In genomic region chr16:51675988-51676387, GRCm38 (mm10) we compare ENCODE assay signal across 21 mouse cellular contexts.
DNase-seq lines count a peak whose midpoint lies in the region; ATAC-seq and TF ChIP-seq lines count a peak whose summit lies in the region.
"Had no signal": no experiment of that assay in that cellular context is flagged by ENCODE, and none has a peak within 500 bp of the region (broad histone marks: within the 10 kb centered on the region; RNA-seq: fewer than 3 reads in every experiment).

No protein-coding gene starts in this region.

- no peaks in the 10 kb centered on the region for H3K27me3 ChIP-seq in lung, embryonic 14.5 days (ENCODE audit: insufficient read depth, low read length)
- no peaks in the 10 kb centered on the region for H3K27me3 ChIP-seq in embryonic facial prominence, embryonic 14.5 days (replicated peaks; ENCODE audit: control insufficient read depth, insufficient read depth, low read length)
- H3K27me3 ChIP-seq in limb, embryonic 14.5 days (ENCODE audit: control insufficient read depth, insufficient read depth, low read length) = no peaks in the 10 kb centered on the region
- no peaks in the 10 kb centered on the region for H3K27me3 ChIP-seq in midbrain, embryonic 15.5 days (replicated peaks)
- H3K27me3 ChIP-seq: limb, embryonic 12.5 days; liver, embryonic 15.5 days; midbrain, embryonic 12.5 days had no signal

- intact Hi-C loops in heart, postnatal 25 days (cut with DNase I) = no loop called here

- peak; percentile 59 for DNase-seq in lung, embryonic 14.5 days
- DNase-seq in lung, postnatal 36 days = no peak
- DNase-seq in T-cell, adult 2 months (ENCODE audit: low spot score) = peak; percentile 4
- peak; percentile 32 for DNase-seq in embryonic facial prominence, embryonic 14.5 days (ENCODE audit: low spot score)
- peak; percentile 12 for DNase-seq in limb, embryonic 14.5 days (ENCODE audit: low spot score)
- no peak for DNase-seq in heart, postnatal 25 days (ENCODE audit: low spot score)
- no peak for DNase-seq in left cerebral cortex, adult 18-20 months (ENCODE audit: low spot score in 2 of 2)
- DNase-seq: B cell, adult 2 months; cerebellum, postnatal 14 days; heart, postnatal 14 days; kidney, adult 2 months; spleen, adult 18-20 months; thymus, adult 18-20 months had no signal

- H3K9me3 ChIP-seq in lung, embryonic 14.5 days (ENCODE audit: low read depth, low read length) = no peaks in the 10 kb centered on the region
- H3K9me3 ChIP-seq in embryonic facial prominence, embryonic 14.5 days (ENCODE audit: control insufficient read depth, low read length) = no peaks in the 10 kb centered on the region
- no peaks in the 10 kb centered on the region for H3K9me3 ChIP-seq in limb, embryonic 14.5 days (ENCODE audit: control insufficient read depth, low read length)
- H3K9me3 ChIP-seq in midbrain, embryonic 15.5 days = no peaks in the 10 kb centered on the region
- H3K9me3 ChIP-seq: limb, embryonic 12.5 days; liver, embryonic 15.5 days; midbrain, embryonic 12.5 days had no signal

- H3K36me3 ChIP-seq in lung, embryonic 14.5 days (ENCODE audit: insufficient read depth) = no peaks in the 10 kb centered on the region
- no peaks in the 10 kb centered on the region for H3K36me3 ChIP-seq in embryonic facial prominence, embryonic 14.5 days (ENCODE audit: control insufficient read depth, insufficient read depth, low read length)
- no peaks in the 10 kb centered on the region for H3K36me3 ChIP-seq in limb, embryonic 14.5 days (ENCODE audit: control insufficient read depth, insufficient read depth, low read length)
- H3K36me3 ChIP-seq in midbrain, embryonic 15.5 days (replicated peaks) = no peaks in the 10 kb centered on the region
- H3K36me3 ChIP-seq: G1E; limb, embryonic 12.5 days; liver, embryonic 15.5 days; midbrain, embryonic 12.5 days had no signal

- no peak for TF ChIP-seq POLR2A in limb, embryonic 14.5 days (IDR thresholded peaks at IDR 0.05; ENCODE audit: borderline replicate concordance, extremely low read depth, insufficient read depth, insufficient read length)

- H3K9ac ChIP-seq in lung, embryonic 14.5 days = no peak overlapping the region
- no peak overlapping the region for H3K9ac ChIP-seq in embryonic facial prominence, embryonic 14.5 days (ENCODE audit: low read depth, low read length)
- H3K9ac ChIP-seq in limb, embryonic 14.5 days (ENCODE audit: low read depth, low read length, severe bottlenecking) = no peak overlapping the region
- no peak overlapping the region for H3K9ac ChIP-seq in midbrain, embryonic 15.5 days
- H3K9ac ChIP-seq: limb, embryonic 12.5 days; liver, embryonic 15.5 days; midbrain, embryonic 12.5 days had no signal

- H3K27ac ChIP-seq in lung, embryonic 14.5 days (ENCODE audit: low read depth) = no peak overlapping the region
- H3K27ac ChIP-seq in embryonic facial prominence, embryonic 14.5 days (replicated peaks; ENCODE audit: low read depth, low read length) = no peak overlapping the region
- H3K27ac ChIP-seq in limb, embryonic 14.5 days (replicated peaks; ENCODE audit: low read depth, low read length) = no peak overlapping the region
- no peak overlapping the region for H3K27ac ChIP-seq in midbrain, embryonic 15.5 days
- H3K27ac ChIP-seq: limb, embryonic 12.5 days; liver, embryonic 15.5 days; macrophage; midbrain, embryonic 12.5 days had no signal

- TF ChIP-seq CTCF in lung, embryonic 14.5 days (IDR thresholded peaks at IDR 0.05; ENCODE audit: low read depth) = no peak

- no peak overlapping the region for H3K4me2 ChIP-seq in lung, embryonic 14.5 days
- H3K4me2 ChIP-seq in embryonic facial prominence, embryonic 14.5 days (ENCODE audit: low read depth, low read length) = no peak overlapping the region
- no peak overlapping the region for H3K4me2 ChIP-seq in limb, embryonic 14.5 days (replicated peaks; ENCODE audit: low read depth, low read length, severe bottlenecking)
- H3K4me2 ChIP-seq in midbrain, embryonic 15.5 days = no peak overlapping the region
- H3K4me2 ChIP-seq: heart, embryonic 11.5 days; limb, embryonic 12.5 days; liver, embryonic 15.5 days; midbrain, embryonic 12.5 days had no signal

- H3K4me1 ChIP-seq in lung, embryonic 14.5 days (ENCODE audit: insufficient read depth) = no peaks in the 10 kb centered on the region
- H3K4me1 ChIP-seq in embryonic facial prominence, embryonic 14.5 days (ENCODE audit: control insufficient read depth, insufficient read depth, low read length) = no peaks in the 10 kb centered on the region
- 0 out of 2 replicates have a peak, but pooled peaks cover 3% of the 10 kb centered on the region for H3K4me1 ChIP-seq in limb, embryonic 14.5 days (ENCODE audit: control insufficient read depth, insufficient read depth, low read length)
- no peaks in the 10 kb centered on the region for H3K4me1 ChIP-seq in midbrain, embryonic 15.5 days
- H3K4me1 ChIP-seq: liver, embryonic 15.5 days; midbrain, embryonic 12.5 days had no signal

- ATAC-seq in lung, embryonic 14.5 days (ENCODE audit: insufficient read depth) = peak; percentile 79
- no peak for ATAC-seq in embryonic facial prominence, embryonic 14.5 days (ENCODE audit: low read depth)
- ATAC-seq in limb, embryonic 14.5 days (ENCODE audit: low FRiP score, low read depth) = no peak
- ATAC-seq in midbrain, embryonic 15.5 days (replicated peaks) = no peak
- ATAC-seq: hindbrain, embryonic 16.5 days had no signal

- WGBS in lung, embryonic 14.5 days = 6% methylated on average over 4 of the region's 4 CpGs
- WGBS in embryonic facial prominence, embryonic 14.5 days = 16% methylated on average over 4 of the region's 4 CpGs
- 3% methylated on average over 4 of the region's 4 CpGs for WGBS in limb, embryonic 14.5 days
- 69% methylated on average over 4 of the region's 4 CpGs for whole genome bisulfite sequencing in midbrain, embryonic 15.5 days

- H3K4me3 ChIP-seq in lung, embryonic 14.5 days (ENCODE audit: low read depth, low read length) = no peak overlapping the region
- H3K4me3 ChIP-seq in embryonic facial prominence, embryonic 14.5 days (ENCODE audit: low read depth, low read length) = no peak overlapping the region
- no peak overlapping the region for H3K4me3 ChIP-seq in limb, embryonic 14.5 days (replicated peaks; ENCODE audit: low read length)
- no peak overlapping the region for H3K4me3 ChIP-seq in midbrain, embryonic 15.5 days
- H3K4me3 ChIP-seq: limb, embryonic 12.5 days; liver, embryonic 15.5 days; midbrain, embryonic 12.5 days had no signal

Comparison
In these comparisons a context has a peak if more than half of its experiments do, and no peak if none do; other contexts are left out.
1. DNase-seq: peak in lung, embryonic 14.5 days (single experiment), T-cell, adult 2 months (single experiment), embryonic facial prominence, embryonic 14.5 days (single experiment) and limb, embryonic 14.5 days (single experiment); none in lung, postnatal 36 days (single experiment), heart, postnatal 25 days (single experiment) and left cerebral cortex, adult 18-20 months (0 of 2).